24 mouse cellular contexts compared by ENCODE assay signal in genomic region chr13:59941519-59941918, GRCm38 (mm10).
DNase-seq lines count a peak whose midpoint lies in the region; ATAC-seq and TF ChIP-seq lines count a peak whose summit lies in the region.
"Had no signal": no experiment of that assay in that cellular context is flagged by ENCODE, and none has a peak within 500 bp of the region (broad histone marks: within the 10 kb centered on the region; RNA-seq: fewer than 3 reads in every experiment).

No protein-coding gene starts in this region.

- DNase-seq in heart, adult 8-10 months (ENCODE audit: low spot score) = no peak
- no peak for DNase-seq in midbrain, embryonic 11.5 days (ENCODE audit: low spot score, missing footprints)
- DNase-seq in Patski (ENCODE audit: low read depth, low spot score) = no peak
- no peak for DNase-seq in cerebellum, adult 8-10 months
- DNase-seq in adrenal gland, adult (ENCODE audit: inconsistent age in 2 of 2, low spot score in 1 of 2) = no peak
- DNase-seq: adrenal gland, postnatal 25 days; B cell, adult 2 months; cerebellum, adult 9-10 months; gastrocnemius, adult 2 months; kidney, adult 8-10 months; kidney, postnatal 4 days; lung, embryonic 14.5 days; lung, postnatal 36 days; right cerebral cortex, postnatal 14 days had no signal

- no peak overlapping the region for H3K27ac ChIP-seq in heart, embryonic 12.5 days (ENCODE audit: poor library complexity, severe bottlenecking)
- no peak overlapping the region for H3K27ac ChIP-seq in midbrain, embryonic 11.5 days (ENCODE audit: low read depth, low read length)
- no peak overlapping the region for H3K27ac ChIP-seq in midbrain, embryonic 15.5 days
- H3K27ac ChIP-seq in limb, embryonic 13.5 days = no peak overlapping the region
- H3K27ac ChIP-seq: forebrain, embryonic 12.5 days; gastrocnemius, adult 2 months; hindbrain, embryonic 14.5 days; intestine, embryonic 15.5 days; liver, embryonic 14.5 days; neural tube, embryonic 12.5 days; stomach, postnatal 0 days had no signal

- no peaks in the 10 kb centered on the region for H3K36me3 ChIP-seq in heart, embryonic 12.5 days
- no peaks in the 10 kb centered on the region for H3K36me3 ChIP-seq in midbrain, embryonic 11.5 days (ENCODE audit: control insufficient read depth, insufficient read depth, low read length)
- H3K36me3 ChIP-seq in midbrain, embryonic 15.5 days (replicated peaks) = no peaks in the 10 kb centered on the region
- H3K36me3 ChIP-seq in limb, embryonic 13.5 days = no peaks in the 10 kb centered on the region
- H3K36me3 ChIP-seq: forebrain, embryonic 12.5 days; intestine, embryonic 15.5 days; neural tube, embryonic 12.5 days had no signal

- POLR2A ChIA-PET in Patski (lab: Charles Lee) = interaction anchor here (3.7 kb wide), 1 partner anchor 235 kb away, joined by 33 read pairs; the partner anchor contains the start of gene Gas1

- TF ChIP-seq CTCF in Patski (IDR thresholded peaks at IDR 0.05) = peak; percentile 5

- peak overlapping the region; percentile 63; the same call in 1 of the 2 replicates for H3K4me2 ChIP-seq in heart, embryonic 12.5 days
- H3K4me2 ChIP-seq in midbrain, embryonic 11.5 days = peak overlapping the region; percentile 37; the same call in 1 of the 2 replicates
- no peak overlapping the region; the same call in 1 of the 2 replicates for H3K4me2 ChIP-seq in midbrain, embryonic 15.5 days
- H3K4me2 ChIP-seq in limb, embryonic 13.5 days (replicated peaks) = peak overlapping the region; percentile 43; the same call in 1 of the 2 replicates
- H3K4me2 ChIP-seq: intestine, embryonic 15.5 days had no signal

- peaks cover 7% of the 10 kb centered on the region; the same call in 1 of the 2 replicates for H3K4me1 ChIP-seq in heart, embryonic 12.5 days (replicated peaks)
- H3K4me1 ChIP-seq in midbrain, embryonic 11.5 days (ENCODE audit: control insufficient read depth, insufficient read depth, low read length) = peaks cover 8% of the 10 kb centered on the region; the same call in 1 of the 2 replicates
- peaks cover 9% of the 10 kb centered on the region; the same call in 1 of the 2 replicates for H3K4me1 ChIP-seq in midbrain, embryonic 15.5 days
- peaks cover 33% of the 10 kb centered on the region for H3K4me1 ChIP-seq in limb, embryonic 13.5 days
- H3K4me1 ChIP-seq: intestine, embryonic 15.5 days; megakaryocyte, embryonic 14.5 days had no signal

- H3K27me3 ChIP-seq in heart, embryonic 12.5 days (replicated peaks) = peaks cover 17% of the 10 kb centered on the region
- no peaks in the 10 kb centered on the region; the same call in 1 of the 2 replicates for H3K27me3 ChIP-seq in midbrain, embryonic 11.5 days (ENCODE audit: control insufficient read depth, insufficient read depth, low read length)
- H3K27me3 ChIP-seq in midbrain, embryonic 15.5 days (replicated peaks) = 0 out of 2 replicates have a peak, but pooled peaks cover 4% of the 10 kb centered on the region
- H3K27me3 ChIP-seq in Patski = no peaks in the 10 kb centered on the region
- no peaks in the 10 kb centered on the region for H3K27me3 ChIP-seq in limb, embryonic 13.5 days
- H3K27me3 ChIP-seq: neural tube, embryonic 12.5 days had no signal

- no peak overlapping the region for H3K4me3 ChIP-seq in heart, embryonic 12.5 days
- H3K4me3 ChIP-seq in midbrain, embryonic 11.5 days (ENCODE audit: low read depth, low read length) = no peak overlapping the region
- no peak overlapping the region for H3K4me3 ChIP-seq in midbrain, embryonic 15.5 days
- H3K4me3 ChIP-seq in limb, embryonic 13.5 days = no peak overlapping the region
- H3K4me3 ChIP-seq: gastrocnemius, adult 2 months; intestine, embryonic 15.5 days; megakaryocyte, embryonic 14.5 days; neural tube, embryonic 12.5 days had no signal

- no peak overlapping the region; the same call in 1 of the 2 replicates for H3K9ac ChIP-seq in heart, embryonic 12.5 days
- no peak overlapping the region; the same call in 1 of the 2 replicates for H3K9ac ChIP-seq in midbrain, embryonic 11.5 days (ENCODE audit: low read length)
- H3K9ac ChIP-seq in midbrain, embryonic 15.5 days = no peak overlapping the region
- no peak overlapping the region for H3K9ac ChIP-seq in limb, embryonic 13.5 days
- H3K9ac ChIP-seq: forebrain, embryonic 12.5 days; hindbrain, embryonic 14.5 days; intestine, embryonic 15.5 days; liver, embryonic 14.5 days; lung, embryonic 14.5 days; neural tube, embryonic 12.5 days had no signal

- no peaks in the 10 kb centered on the region for H3K9me3 ChIP-seq in heart, embryonic 12.5 days (replicated peaks)
- no peaks in the 10 kb centered on the region for H3K9me3 ChIP-seq in midbrain, embryonic 11.5 days (ENCODE audit: control insufficient read depth, low read length)
- no peaks in the 10 kb centered on the region for H3K9me3 ChIP-seq in midbrain, embryonic 15.5 days
- no peaks in the 10 kb centered on the region for H3K9me3 ChIP-seq in limb, embryonic 13.5 days
- H3K9me3 ChIP-seq: forebrain, embryonic 12.5 days; intestine, embryonic 15.5 days; megakaryocyte, embryonic 14.5 days; neural tube, embryonic 12.5 days had no signal

- in situ Hi-C loops in Patski (cut with MboI; ENCODE audit: low pct_unique_long_range_greater_than_20kb) = loop anchor here (5.0 kb wide), 4 partner anchors 49 to 526 kb away; no protein-coding TSS in a partner anchor

- CTCF ChIA-PET in Patski (lab: Charles Lee) = no interaction called here

- ATAC-seq in heart, embryonic 12.5 days (ENCODE audit: insufficient number of reproducible peaks, low FRiP score) = no peak
- ATAC-seq in midbrain, embryonic 11.5 days (ENCODE audit: low FRiP score) = no peak
- ATAC-seq in midbrain, embryonic 15.5 days (replicated peaks) = no peak
- ATAC-seq in Patski = peak; percentile 46
- ATAC-seq in limb, embryonic 13.5 days (ENCODE audit: low FRiP score, low read depth) = no peak
- ATAC-seq: intestine, embryonic 15.5 days had no signal

- 72% methylated on average over 3 of the region's 3 CpGs for whole genome bisulfite sequencing in heart, embryonic 12.5 days
- 66% methylated on average over 3 of the region's 3 CpGs for WGBS in midbrain, embryonic 11.5 days
- WGBS in midbrain, embryonic 15.5 days = 68% methylated on average over 3 of the region's 3 CpGs
- WGBS in limb, embryonic 13.5 days = 60% methylated on average over 3 of the region's 3 CpGs
